Mouse (Mus musculus): ENCODE data around the gene Pcgf2.

The Pcgf2 gene

DNA sequence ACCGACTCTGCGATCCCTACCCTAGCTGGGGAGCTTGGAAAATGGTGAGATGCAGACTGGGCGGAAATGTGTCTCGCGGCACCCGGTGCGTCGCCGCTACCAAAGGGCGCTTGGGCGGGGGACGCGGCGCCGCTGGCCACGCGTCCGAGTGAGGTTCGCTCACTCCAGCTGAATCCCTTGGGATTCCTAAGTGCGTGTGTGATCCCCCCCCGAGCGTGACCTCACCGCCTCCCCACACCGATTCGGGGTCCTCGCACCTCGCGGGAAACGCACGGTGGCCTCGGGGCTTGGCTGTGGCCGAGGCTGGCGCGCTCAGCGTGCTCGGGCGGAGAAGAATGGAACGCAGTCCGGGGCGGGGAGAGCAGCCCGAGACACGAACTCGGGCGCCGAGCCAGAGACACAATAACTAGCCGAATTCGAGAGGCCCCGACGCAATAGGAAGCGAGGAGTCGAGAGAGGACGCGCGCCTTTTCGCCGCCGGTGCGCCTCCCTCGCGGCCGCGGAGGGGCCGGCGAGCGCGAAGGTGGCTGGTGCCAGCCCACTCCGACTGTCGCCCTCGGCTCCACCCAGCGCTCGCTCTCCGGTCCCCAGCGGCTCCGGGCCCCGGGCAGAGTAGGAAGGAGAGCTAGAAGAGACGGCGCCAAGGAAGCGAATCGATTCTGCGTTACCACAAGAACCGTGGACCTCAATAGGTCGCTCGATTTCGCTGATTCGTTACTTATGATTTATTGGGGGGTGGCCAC is at the start of gene Pcgf2:
Pcgf2 (minus strand) TSS at position 495 of the 743 bp plus-strand sequence.
- in situ Hi-C loops (cut with MboI; ENCODE audit: unreplicated experiment in 2 of 2): loop anchor here in 1 of 2 experiments (5.0 to 25.0 kb wide), 2 partner anchors 97 to 1638 kb away; partner anchors contain the start of genes Lasp1 and Ube2z

DNA sequence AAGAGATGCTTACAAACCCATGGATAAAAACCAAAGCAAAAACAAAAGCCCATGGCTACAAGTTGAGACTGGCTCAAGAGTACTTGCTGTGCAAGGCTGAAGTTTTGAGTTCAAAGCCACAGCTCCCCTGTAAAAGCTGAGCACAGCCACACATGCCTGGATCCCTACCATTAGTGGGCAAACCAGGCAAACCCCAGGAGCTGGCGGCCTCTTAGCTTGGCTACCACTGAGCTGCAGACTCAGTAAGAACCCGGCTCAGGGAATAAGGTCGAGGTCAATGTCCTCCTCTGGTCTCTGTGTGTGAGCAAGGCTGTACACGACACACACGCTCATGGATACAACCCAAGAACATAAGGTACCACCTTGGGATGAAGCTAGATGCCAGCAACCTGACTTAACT is 48.2 kb upstream of the Pcgf2 start:
- in situ Hi-C loops (cut with MboI; ENCODE audit: unreplicated experiment in 2 of 2): no loop called here

DNA sequence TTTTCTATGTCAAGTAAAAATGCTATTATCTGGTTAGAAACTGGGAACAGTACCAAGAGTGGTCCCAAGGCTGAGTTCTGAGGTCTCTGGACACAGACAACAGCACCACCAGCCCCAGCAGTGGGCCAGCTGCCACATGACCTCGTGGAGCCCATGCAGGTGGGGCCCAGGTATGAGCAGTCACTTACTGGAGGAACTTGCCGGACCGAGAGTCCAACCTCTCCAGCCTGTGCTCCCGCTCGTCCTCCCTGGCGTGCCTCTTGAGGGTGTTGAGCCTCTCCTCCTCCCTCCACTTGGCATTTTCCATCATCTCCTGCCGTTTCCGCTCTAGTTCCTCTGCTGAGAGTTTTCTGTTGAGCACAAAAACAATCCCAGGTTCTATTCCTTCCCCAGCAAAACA is 47.5 kb upstream of the Pcgf2 start:
- in situ Hi-C loops (cut with MboI; ENCODE audit: unreplicated experiment in 2 of 2): no loop called here

DNA sequence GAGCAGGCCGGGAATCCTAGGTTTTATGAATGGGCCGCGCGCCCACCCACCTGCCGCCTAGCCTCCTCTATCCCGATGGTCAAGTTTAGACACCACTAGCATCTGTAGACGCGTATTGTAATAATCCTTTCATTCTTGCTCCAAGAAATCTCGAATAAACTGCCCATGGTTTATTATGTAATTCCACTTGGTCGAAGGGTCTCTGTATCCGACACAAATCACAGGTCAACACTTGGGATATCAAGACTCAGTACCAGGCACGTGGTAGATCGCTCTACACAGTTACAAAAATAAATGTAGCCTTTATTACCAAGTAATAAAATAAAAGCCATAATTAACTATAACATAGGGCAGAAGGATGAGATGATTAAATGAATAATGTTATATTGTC is 45.0 kb upstream of the Pcgf2 start:
- in situ Hi-C loops (cut with MboI; ENCODE audit: unreplicated experiment in 2 of 2): no loop called here

DNA sequence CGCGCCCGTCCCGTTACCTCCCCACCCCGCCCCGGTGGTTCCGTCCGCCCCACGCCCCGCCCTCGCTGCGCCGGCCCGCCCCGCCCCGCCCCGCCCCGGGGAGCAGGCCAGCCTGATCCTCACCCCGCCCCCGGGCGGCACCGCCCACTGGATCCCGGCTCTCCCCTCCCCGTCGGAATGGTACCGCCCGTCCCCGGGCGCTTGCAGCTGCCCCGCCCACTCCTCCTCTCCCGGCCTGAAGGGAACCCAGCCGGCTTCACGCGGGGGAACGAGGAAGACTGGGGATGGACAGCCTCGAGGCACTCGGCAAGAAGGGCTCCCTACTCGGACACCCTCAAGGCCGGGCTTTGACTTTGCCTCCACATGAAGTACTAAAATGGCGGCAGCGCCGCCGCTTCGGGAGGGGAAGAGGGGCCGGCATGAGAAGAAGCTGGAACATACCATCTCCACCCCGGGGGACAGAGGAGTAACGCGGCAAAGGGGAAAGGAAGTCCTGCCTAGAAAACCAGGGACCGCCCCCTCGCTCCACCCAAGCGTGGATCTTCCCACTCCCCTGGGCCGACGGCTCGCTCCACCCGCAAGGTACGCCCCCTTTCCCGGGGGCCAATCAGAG is 44.5 kb upstream of the Pcgf2 start:
- in situ Hi-C loops (cut with MboI; ENCODE audit: unreplicated experiment in 2 of 2): no loop called here

DNA sequence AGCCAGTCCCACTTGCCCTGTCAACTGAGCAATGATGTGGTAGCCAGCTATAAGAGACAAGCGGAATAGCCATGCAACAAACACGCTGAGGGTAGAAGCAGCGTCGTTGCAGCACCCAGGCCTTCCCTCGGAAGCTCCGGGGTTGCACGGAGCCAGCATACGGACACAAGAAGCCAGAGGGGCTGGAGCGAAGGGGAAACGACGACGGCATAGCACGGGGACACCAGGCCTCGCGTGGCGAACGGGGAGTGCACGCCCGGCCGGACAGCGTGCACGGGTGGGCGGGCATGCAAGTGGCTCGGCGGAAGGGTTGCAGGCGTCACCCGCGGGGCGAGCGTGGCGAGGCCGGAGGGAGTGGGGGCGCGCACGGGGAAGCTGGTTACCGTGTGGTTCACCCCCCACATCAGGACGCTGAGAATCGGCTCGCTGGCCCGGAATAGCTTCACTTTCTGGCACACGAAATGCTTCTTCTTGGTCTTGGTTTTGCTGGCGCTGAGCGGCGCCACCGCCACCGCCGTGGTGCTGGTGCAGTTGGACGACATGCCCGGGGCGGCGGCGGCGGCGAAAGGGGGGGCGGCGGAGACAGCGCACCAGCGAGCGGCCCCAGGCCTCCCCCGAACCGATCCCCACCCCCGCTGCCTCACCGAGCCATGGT is 43.9 kb upstream of the Pcgf2 start, which contains the start of gene Pip4k2b:
Pip4k2b (minus strand) TSS at position 642 of the 655 bp plus-strand sequence.
- in situ Hi-C loops (cut with MboI; ENCODE audit: unreplicated experiment in 2 of 2): no loop called here

DNA sequence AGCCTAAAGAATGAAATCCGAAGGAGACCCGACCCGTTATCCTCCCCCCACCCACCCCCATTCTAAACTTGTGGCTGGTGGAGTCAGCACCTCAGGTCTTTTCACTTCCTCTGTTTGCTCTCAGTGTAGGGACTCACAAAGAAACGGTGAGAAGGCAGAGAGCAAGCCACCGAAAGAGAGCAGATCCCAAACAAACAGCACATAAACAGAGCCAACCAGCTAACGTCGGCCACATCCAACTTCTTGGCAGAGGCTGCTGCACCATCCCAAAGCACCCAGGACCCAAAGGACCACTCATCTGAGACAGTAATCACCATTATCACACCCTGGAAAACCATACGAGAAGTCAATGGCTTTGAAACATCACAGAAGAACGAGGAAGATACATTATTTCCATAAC is 43.1 kb upstream of the Pcgf2 start:
- in situ Hi-C loops (cut with MboI; ENCODE audit: unreplicated experiment in 2 of 2): no loop called here

DNA sequence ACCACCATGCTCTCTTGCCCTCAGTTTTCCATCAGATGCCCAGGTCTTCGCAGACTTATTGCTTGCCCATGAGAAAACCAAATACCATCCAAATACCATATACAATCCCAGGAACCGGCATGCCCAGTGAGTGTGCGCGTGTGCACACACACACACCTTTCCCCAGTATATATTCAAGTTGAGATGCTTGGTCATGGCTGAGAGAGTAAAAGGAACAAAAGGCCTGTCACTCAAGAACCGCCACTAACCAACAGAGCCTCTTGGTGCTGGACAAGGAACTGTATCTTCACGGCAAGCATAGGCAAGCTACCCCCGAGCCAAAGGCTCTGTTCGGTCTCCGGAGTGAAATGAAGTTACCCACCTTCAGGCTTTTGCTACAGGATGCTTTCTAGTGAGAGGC is 42.3 kb upstream of the Pcgf2 start:
- in situ Hi-C loops (cut with MboI; ENCODE audit: unreplicated experiment in 2 of 2): no loop called here

DNA sequence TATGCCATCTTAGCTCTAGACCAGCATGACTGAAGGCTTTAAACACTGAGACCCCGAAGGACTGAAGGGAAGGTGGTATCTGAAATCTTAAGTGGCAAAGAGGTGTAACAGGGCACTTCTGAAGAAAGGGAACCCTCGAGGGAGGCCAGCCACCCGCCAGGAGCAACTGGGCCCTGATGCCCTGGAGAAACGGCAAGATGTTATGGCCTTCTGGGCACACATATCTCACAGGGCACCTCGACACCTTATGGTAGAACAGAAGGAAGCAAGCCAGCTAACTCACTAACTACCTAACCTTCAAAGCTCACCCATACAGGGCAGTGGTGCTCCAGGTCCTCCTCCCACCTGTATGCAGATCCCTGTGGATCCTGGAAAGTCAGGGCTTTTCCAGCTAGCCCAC is 41.9 kb upstream of the Pcgf2 start:
- in situ Hi-C loops (cut with MboI; ENCODE audit: unreplicated experiment in 2 of 2): no loop called here

DNA sequence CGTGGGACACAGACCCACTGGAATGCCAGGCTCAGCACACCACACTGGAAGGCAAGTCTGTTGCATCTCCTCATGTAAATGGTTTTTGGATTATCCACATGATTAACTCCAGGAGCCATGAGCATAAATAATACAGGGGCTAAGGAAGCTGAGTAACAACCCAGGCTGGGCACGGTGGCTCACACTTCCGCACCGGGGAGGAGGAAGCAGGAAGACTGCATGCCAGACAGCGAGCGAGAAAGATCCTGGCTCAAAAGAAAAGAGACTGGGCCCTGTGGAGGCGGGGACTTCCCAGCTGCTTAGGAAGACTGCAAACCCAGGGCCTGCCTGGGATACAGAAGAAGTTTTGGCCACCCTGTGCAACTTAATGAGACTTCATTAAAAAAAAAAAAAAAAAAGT is 39.9 kb upstream of the Pcgf2 start:
- in situ Hi-C loops (cut with MboI; ENCODE audit: unreplicated experiment in 2 of 2): no loop called here

DNA sequence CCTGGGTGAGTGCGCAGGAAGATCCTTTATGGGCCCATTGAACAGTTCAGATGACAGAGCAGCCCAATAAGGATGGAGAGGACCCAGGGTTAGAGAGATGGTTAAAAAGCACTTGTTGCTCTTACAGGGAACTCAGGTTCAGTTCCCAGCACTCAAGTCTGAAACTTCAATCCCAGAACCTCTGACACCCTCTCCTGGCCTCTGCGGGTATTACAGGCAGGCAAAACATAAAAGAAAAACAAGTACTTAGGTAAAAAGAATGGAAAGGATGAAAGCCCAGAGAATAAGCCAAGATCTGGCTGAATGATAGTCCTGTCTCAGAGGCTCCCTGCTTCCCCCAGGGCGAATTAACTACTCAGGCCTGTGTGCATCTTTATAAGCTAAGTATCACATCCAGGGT is 38.9 kb upstream of the Pcgf2 start:
- in situ Hi-C loops (cut with MboI; ENCODE audit: unreplicated experiment in 2 of 2): loop anchor here in 1 of 2 experiments (5.0 kb wide), 1 partner anchor 97 kb away; no protein-coding TSS in a partner anchor

DNA sequence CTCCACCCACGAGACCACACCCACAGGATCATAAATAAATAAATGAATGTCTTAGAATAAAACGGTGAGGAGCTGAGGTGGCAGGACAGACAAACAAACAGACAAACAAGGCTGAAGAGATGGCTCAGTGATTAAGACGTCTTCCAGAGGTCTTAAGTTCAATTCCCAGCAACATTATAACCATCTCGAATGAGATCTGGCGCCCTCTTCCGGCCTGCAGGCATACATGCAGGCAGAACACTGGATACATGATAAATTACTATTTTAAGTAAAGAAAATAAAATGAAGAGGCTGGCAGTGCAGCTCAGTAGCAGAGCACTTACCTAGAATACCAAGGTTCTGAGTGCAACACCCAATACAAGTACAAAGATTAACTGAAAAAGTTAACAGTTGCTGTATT is 38.4 kb upstream of the Pcgf2 start:
- in situ Hi-C loops (cut with MboI; ENCODE audit: unreplicated experiment in 2 of 2): loop anchor here in 1 of 2 experiments (5.0 kb wide), 1 partner anchor 96 kb away; no protein-coding TSS in a partner anchor

DNA sequence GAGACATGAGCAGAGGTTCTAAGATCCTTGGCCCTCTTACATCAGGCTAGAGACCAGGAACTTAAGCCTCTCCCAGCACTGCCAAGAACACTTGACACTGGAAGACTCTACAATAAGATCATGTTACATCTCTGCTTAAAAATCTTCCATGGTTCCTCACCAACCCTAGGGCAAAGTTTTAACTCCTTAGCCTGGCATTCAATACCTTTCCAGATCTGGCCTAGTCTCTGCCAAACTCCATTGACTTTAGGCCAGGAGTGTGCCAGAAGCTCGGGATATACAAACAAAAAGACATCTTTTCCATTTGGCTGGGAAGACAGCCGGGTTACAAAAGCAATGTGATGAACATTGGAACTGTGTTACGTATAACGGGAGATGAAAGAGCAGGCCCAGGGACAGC is 37.3 kb upstream of the Pcgf2 start:
- in situ Hi-C loops (cut with MboI; ENCODE audit: unreplicated experiment in 2 of 2): loop anchor here in 1 of 2 experiments (5.0 kb wide), 1 partner anchor 95 kb away; no protein-coding TSS in a partner anchor

DNA sequence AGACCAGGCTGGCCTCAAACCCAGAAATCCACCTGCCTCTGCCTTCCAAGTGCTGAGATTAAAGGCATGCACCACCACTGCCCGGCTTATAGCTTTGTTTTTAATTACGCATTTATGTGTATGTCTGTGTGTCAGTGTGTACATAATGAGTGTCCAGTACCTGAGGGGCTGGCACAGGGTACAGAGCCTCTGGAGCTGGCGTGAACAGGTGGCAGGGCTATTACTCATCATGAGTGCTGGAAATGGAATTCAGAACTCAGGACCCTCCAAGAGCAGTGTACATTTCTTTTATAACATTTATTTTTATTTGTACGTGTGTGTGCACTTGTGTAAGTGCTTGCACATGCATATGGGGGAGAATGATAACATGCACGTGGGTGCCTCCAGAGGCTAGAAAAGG is 36.3 kb upstream of the Pcgf2 start:
- in situ Hi-C loops (cut with MboI; ENCODE audit: unreplicated experiment in 2 of 2): loop anchor here in 1 of 2 experiments (5.0 kb wide), 1 partner anchor 94 kb away; no protein-coding TSS in a partner anchor

DNA sequence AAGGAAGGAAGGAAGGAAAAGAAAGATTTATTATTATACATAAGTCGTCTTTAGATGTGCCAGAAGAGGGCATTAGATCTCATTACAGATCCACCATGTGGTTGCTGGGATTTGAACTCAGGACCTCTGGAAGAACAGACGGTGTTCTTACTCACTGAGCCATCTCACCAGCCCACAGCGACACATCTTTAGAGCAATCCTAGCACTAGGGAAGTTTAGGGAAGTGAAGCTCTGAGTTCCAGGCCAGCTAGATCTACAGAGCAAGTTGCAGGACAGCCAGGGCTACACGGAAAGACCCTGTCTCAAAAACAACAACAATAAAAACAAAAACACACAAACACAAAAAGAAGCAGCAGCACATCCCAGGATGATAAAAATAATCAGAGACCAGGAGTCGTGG is 34.5 kb upstream of the Pcgf2 start:
- in situ Hi-C loops (cut with MboI; ENCODE audit: unreplicated experiment in 2 of 2): loop anchor here in 1 of 2 experiments (5.0 kb wide), 2 partner anchors 38 to 93 kb away; no protein-coding TSS in a partner anchor

DNA sequence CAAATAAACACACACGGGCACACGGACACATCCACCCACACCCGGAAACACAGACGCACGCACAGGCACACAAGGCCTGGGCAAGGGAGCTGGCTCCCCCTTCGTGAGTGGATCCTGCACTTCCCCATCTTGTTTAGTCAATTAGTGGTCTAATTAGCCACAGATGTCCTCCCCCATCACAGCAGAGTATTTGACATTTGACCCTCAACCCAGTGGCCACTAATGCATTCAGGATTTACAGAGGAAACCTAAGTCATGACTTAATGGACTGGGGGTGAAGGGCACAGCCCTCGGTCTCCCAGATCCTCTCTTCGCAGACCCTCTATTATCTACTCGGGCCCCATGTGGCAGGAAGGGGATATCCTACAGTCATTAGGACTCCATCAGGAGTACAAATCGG is 33.4 kb upstream of the Pcgf2 start:
- in situ Hi-C loops (cut with MboI; ENCODE audit: unreplicated experiment in 2 of 2): loop anchor here in 1 of 2 experiments (5.0 kb wide), 1 partner anchor 36 kb away; no protein-coding TSS in a partner anchor

DNA sequence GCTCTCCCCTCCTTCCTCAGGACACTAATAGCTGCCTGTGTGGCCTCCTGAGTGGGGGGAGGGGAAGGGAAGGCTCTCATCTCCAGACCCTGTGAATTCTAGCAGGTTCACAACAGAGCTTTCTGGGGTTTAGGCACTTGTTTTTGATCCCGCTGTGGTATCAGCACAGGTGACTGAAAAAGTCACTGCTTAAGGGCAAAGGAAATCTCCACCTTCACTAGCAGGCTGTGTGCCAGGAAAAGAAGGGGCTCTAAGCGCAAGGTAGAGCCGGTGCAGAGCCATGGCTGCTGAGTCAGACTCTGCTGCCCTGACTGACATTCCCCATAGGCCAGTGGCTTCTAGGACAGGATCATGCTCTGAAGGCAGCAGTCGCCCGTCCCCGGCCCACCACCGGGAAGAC is 28.4 kb upstream of the Pcgf2 start:
- in situ Hi-C loops (cut with MboI; ENCODE audit: unreplicated experiment in 2 of 2): no loop called here

DNA sequence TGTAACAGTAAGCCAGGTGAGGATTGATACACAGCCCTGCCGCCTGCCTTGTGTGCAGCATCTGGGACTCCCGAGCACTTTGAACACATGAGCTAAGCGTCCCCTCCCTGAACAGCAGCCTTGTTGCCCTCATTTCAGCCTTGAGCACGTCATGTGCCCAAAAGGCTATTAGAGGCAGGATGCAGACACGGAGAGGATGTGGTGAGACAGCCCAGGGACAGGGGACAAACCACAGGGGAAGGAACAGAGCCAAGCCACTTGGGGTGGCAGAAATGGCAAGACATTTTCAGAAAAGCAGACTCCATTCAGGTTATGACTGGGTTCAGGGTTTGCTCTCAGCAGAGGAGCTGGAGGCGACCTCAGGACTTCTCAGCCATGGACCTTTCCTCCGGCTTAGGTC is 28.0 kb upstream of the Pcgf2 start:
- in situ Hi-C loops (cut with MboI; ENCODE audit: unreplicated experiment in 2 of 2): no loop called here

DNA sequence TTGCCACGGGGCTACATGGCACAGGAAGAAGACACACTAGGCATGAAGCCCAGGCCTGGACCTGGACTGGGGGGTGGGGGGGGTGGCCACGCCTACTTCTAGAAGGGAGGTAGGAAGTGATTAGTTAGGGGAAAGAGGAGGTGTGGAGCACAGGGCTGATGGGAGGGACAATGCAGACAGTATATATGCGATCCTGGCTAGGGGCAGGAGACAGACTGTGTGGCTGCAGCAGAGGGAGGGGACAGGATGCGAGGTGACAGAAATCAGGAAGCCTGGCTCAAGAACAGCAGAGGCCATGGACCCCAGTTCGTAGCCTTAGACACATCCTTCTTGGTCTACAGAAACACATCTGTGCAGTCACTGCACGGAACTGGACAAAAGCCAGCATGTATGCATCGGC is 23.4 kb upstream of the Pcgf2 start:
- in situ Hi-C loops (cut with MboI; ENCODE audit: unreplicated experiment in 2 of 2): loop anchor here in 1 of 2 experiments (25.0 kb wide), 1 partner anchor 1661 kb away; the partner anchor contains the start of gene Ube2z

DNA sequence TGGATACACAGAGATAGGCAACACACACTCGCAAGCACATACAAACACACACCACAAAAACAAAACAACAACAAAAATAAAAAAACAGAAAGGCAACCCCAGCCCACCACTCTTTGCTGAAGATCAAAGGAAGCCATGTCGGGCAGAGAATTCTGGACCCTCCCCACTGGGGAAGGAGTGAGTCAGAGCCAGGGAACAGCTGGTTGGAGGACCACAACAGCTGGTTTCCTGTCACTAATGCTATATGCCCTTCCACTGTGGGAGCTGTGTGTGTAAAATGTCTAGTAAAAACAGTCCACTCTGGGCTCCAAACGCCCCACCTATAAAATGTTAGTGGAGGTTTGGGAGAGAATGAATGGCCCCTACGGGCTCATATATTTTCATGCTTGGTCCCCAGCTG is 21.0 kb upstream of the Pcgf2 start:
- in situ Hi-C loops (cut with MboI; ENCODE audit: unreplicated experiment in 2 of 2): loop anchor here in 1 of 2 experiments (25.0 kb wide), 1 partner anchor 1659 kb away; the partner anchor contains the start of gene Ube2z

DNA sequence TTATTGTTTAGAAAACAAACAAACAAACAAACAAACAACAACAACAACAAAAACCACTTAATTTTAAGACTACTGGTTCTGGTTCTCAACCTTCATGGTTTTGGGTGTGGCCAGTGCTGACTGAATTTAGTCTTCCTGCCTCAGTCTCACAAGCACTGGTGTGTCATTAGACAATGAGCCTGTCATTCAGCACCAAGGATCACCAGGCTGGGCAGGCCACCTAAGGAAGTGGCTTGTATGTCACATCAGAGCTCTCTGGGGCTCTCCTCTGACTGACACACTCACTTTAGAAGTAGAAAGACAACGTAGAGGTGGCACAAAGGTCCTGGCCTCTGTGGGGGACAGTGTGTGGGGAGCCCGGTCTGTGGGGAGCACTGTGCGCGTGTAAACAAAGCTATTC is 18.7 kb upstream of the Pcgf2 start:
- in situ Hi-C loops (cut with MboI; ENCODE audit: unreplicated experiment in 2 of 2): loop anchor here in 1 of 2 experiments (25.0 kb wide), 1 partner anchor 1657 kb away; the partner anchor contains the start of gene Ube2z
